Mouse (Mus musculus) MEL (cell line): ENCODE results near the gene Tfrc. TPM values are rescaled to one million over a fixed set of nuclear protein-coding genes. Genes with fewer than 3 reads are reported as not detected.

Source experiments
- DNase-seq: peaks from one replicate; pipeline ENCODE4 v3.0.0; 2011; ENCODE audit warnings: low read depth, low spot score
- H3K27ac ChIP-seq: 2 replicates; pipeline ENCODE4 v1.5.1; 2012; ENCODE audit warnings: low read depth, mild to moderate bottlenecking, control low read depth, low read length, moderate library complexity; ENCODE audit not compliant: control insufficient read depth
- H3K27me3 ChIP-seq, 2 experiments: fragments of 150-350 bp in 1 of 2; sonication (generic) in 1 of 2; 2 replicates each; pipeline ENCODE4 v1.6.1; 2012; ENCODE audit warnings: low read length in 2 of 2, mild to moderate bottlenecking in 2 of 2, improper control_type of control experiment in 1 of 2, moderate library complexity in 1 of 2; ENCODE audit not compliant: insufficient read depth in 2 of 2, control insufficient read depth in 1 of 2
- H3K36me3 ChIP-seq, 2 experiments: 2 replicates each; pipeline ENCODE4 v1.6.1; 2012 to 2014; ENCODE audit warnings: low read length in 2 of 2, improper control_type of control experiment in 1 of 2, inconsistent platforms in 1 of 2, mild to moderate bottlenecking in 1 of 2; ENCODE audit not compliant: insufficient read depth in 2 of 2, control insufficient read depth in 1 of 2
- H3K4me1 ChIP-seq, 2 experiments: fragments of 150-350 bp in 1 of 2; sonication (generic) in 1 of 2; 2 replicates each; pipeline ENCODE4 v1.6.1; 2012; ENCODE audit warnings: low read length in 2 of 2, improper control_type of control experiment in 1 of 2, mild to moderate bottlenecking in 1 of 2; ENCODE audit not compliant: insufficient read depth in 2 of 2, control insufficient read depth in 1 of 2
- H3K4me3 ChIP-seq, 2 experiments: fragments of 150-350 bp in 1 of 2; sonication (generic) in 1 of 2; 2 replicates each; pipeline ENCODE4 v1.5.1; 2012; ENCODE audit warnings: low read depth in 2 of 2, low read length in 2 of 2, mild to moderate bottlenecking in 2 of 2, moderate library complexity in 2 of 2, control low read depth in 1 of 2, improper control_type of control experiment in 1 of 2; ENCODE audit not compliant: control insufficient read depth in 1 of 2, insufficient read depth in 1 of 2
- H3K79me2 ChIP-seq: 2 replicates; pipeline ENCODE4 v1.6.1; 2012; ENCODE audit warnings: mild to moderate bottlenecking, low read length, moderate library complexity; ENCODE audit not compliant: control insufficient read depth, poor library complexity, insufficient read depth
- H3K9ac ChIP-seq: 2 replicates; pipeline ENCODE4 v1.6.1; 2012; ENCODE audit warnings: low read depth, mild to moderate bottlenecking, control low read depth, low read length, moderate library complexity; ENCODE audit not compliant: control insufficient read depth, poor library complexity, severe bottlenecking
- H3K9me3 ChIP-seq: fragments of 150-350 bp; sonication (generic); replicated peaks from 2 replicates; pipeline ENCODE4 v1.6.1; 2012; ENCODE audit warnings: mild to moderate bottlenecking, low read length, improper control_type of control experiment, moderate library complexity; ENCODE audit not compliant: insufficient read depth
- BHLHE40 ChIP-seq: IDR thresholded peaks from 2 replicates; pipeline ENCODE4 v1.6.1; 2012; ENCODE audit warnings: low read depth, mild to moderate bottlenecking, inconsistent platforms, low read length, improper control_type of control experiment, borderline replicate concordance
- CHD2 ChIP-seq: IDR thresholded peaks from 2 replicates; pipeline ENCODE4 v1.6.1; 2011; ENCODE audit warnings: low read length, improper control_type of control experiment
- E2F4 ChIP-seq: IDR thresholded peaks from 2 replicates; pipeline ENCODE4 v1.6.1; 2011; ENCODE audit warnings: low read depth, low read length, improper control_type of control experiment, borderline replicate concordance
- ELF1 ChIP-seq: IDR thresholded peaks from 2 replicates; pipeline ENCODE4 v1.6.1; 2014; ENCODE audit warnings: low read depth, mild to moderate bottlenecking, inconsistent platforms, low read length, improper control_type of control experiment, moderate library complexity
- EP300 ChIP-seq, 2 experiments: IDR thresholded peaks; 2 replicates each; pipeline ENCODE4 v1.6.1; 2011; ENCODE audit warnings: improper control_type of control experiment in 2 of 2, low read length in 2 of 2, low read depth in 1 of 2, mild to moderate bottlenecking in 1 of 2
- ETS1 ChIP-seq: IDR thresholded peaks from 2 replicates; pipeline ENCODE4 v1.6.1; 2012; ENCODE audit warnings: low read depth, mild to moderate bottlenecking, inconsistent platforms, low read length, improper control_type of control experiment, moderate library complexity
- HCFC1 ChIP-seq: IDR thresholded peaks from 2 replicates; pipeline ENCODE4 v1.6.1; 2012; ENCODE audit warnings: low read depth, mild to moderate bottlenecking, inconsistent platforms, low read length, improper control_type of control experiment, moderate library complexity
- MAFK ChIP-seq: IDR thresholded peaks from 2 replicates; pipeline ENCODE4 v1.6.1; 2011; ENCODE audit warnings: low read depth, mild to moderate bottlenecking, low read length, improper control_type of control experiment, borderline replicate concordance
- MAX ChIP-seq: IDR thresholded peaks from 2 replicates; pipeline ENCODE4 v1.6.1; 2011; ENCODE audit warnings: low read length, improper control_type of control experiment
- MAZ ChIP-seq: IDR thresholded peaks from 2 replicates; pipeline ENCODE4 v1.6.1; 2012; ENCODE audit warnings: low read depth, mild to moderate bottlenecking, inconsistent platforms, low read length, improper control_type of control experiment
- MEF2A ChIP-seq: IDR thresholded peaks from 2 replicates; pipeline ENCODE4 v1.6.1; 2014; ENCODE audit warnings: low read depth, mild to moderate bottlenecking, inconsistent platforms, low read length, improper control_type of control experiment; ENCODE audit not compliant: poor library complexity, insufficient replicate concordance, severe bottlenecking; ENCODE audit errors: extremely low read depth
- MXI1 ChIP-seq: IDR thresholded peaks from 2 replicates; pipeline ENCODE4 v1.6.1; 2011; ENCODE audit warnings: mild to moderate bottlenecking, low read depth, low read length, improper control_type of control experiment
- MYB ChIP-seq: IDR thresholded peaks from 2 replicates; pipeline ENCODE4 v1.6.1; 2011; ENCODE audit warnings: mild to moderate bottlenecking, low read depth, low read length, improper control_type of control experiment
- MYC ChIP-seq: IDR thresholded peaks from 2 replicates; pipeline ENCODE4 v1.6.1; 2011; ENCODE audit warnings: low read depth, mild to moderate bottlenecking, low read length, improper control_type of control experiment, moderate library complexity
- NELFE ChIP-seq: IDR thresholded peaks from 2 replicates; pipeline ENCODE4 v1.6.1; 2011; ENCODE audit warnings: low read depth, low read length, improper control_type of control experiment
- NRF1 ChIP-seq: IDR thresholded peaks from 2 replicates; pipeline ENCODE4 v1.6.1; 2014; ENCODE audit warnings: low read depth, mild to moderate bottlenecking, inconsistent platforms, low read length, improper control_type of control experiment, moderate library complexity; ENCODE audit not compliant: poor library complexity, insufficient read depth, severe bottlenecking
- POLR2A ChIP-seq, 2 experiments: IDR thresholded peaks; 2 replicates each; pipeline ENCODE4 v1.6.1; 2011 to 2012; ENCODE audit warnings: low read length in 2 of 2, mild to moderate bottlenecking in 2 of 2, control low read depth in 1 of 2, improper control_type of control experiment in 1 of 2, low read depth in 1 of 2, moderate library complexity in 1 of 2; ENCODE audit not compliant: control insufficient read depth in 1 of 2, insufficient read depth in 1 of 2, poor library complexity in 1 of 2
- POLR2AphosphoS2 ChIP-seq: IDR thresholded peaks from 2 replicates; pipeline ENCODE4 v1.6.1; 2011; ENCODE audit warnings: low read length, improper control_type of control experiment
- POLR2AphosphoS5 ChIP-seq: IDR thresholded peaks from 2 replicates; pipeline ENCODE4 v1.6.1; 2012; ENCODE audit warnings: low read depth, borderline replicate concordance, mild to moderate bottlenecking, inconsistent platforms, low read length, moderate library complexity, mixed read lengths
- RAD21 ChIP-seq: IDR thresholded peaks from 2 replicates; pipeline ENCODE4 v1.6.1; 2011; ENCODE audit warnings: mild to moderate bottlenecking, low read depth, low read length, improper control_type of control experiment
- RCOR1 ChIP-seq: IDR thresholded peaks from 2 replicates; pipeline ENCODE4 v1.6.1; 2012; ENCODE audit warnings: low read depth, mild to moderate bottlenecking, inconsistent platforms, low read length, improper control_type of control experiment
- SMC3 ChIP-seq: IDR thresholded peaks from 2 replicates; pipeline ENCODE4 v1.6.1; 2011; ENCODE audit warnings: low read depth, low read length, improper control_type of control experiment
- TBP ChIP-seq: IDR thresholded peaks from 2 replicates; pipeline ENCODE4 v1.8.0; 2011; ENCODE audit warnings: low read depth, low read length, improper control_type of control experiment
- TCF12 ChIP-seq: IDR thresholded peaks from 2 replicates; pipeline ENCODE4 v1.6.1; 2014; ENCODE audit warnings: low read depth, mild to moderate bottlenecking, inconsistent platforms, low read length, improper control_type of control experiment, moderate library complexity
- UBTF ChIP-seq: IDR thresholded peaks from 2 replicates; pipeline ENCODE4 v1.6.1; 2012; ENCODE audit warnings: low read depth, mild to moderate bottlenecking, inconsistent platforms, low read length, improper control_type of control experiment, moderate library complexity, borderline replicate concordance; ENCODE audit not compliant: insufficient read depth
- ZC3H11A ChIP-seq: IDR thresholded peaks from 2 replicates; pipeline ENCODE4 v1.6.1; 2012; ENCODE audit warnings: low read depth, mild to moderate bottlenecking, inconsistent platforms, low read length, improper control_type of control experiment
- ZKSCAN1 ChIP-seq: IDR thresholded peaks from 2 replicates; pipeline ENCODE4 v1.6.1; 2012; ENCODE audit warnings: low read depth, mild to moderate bottlenecking, inconsistent platforms, low read length, improper control_type of control experiment, moderate library complexity
- ZMIZ1 ChIP-seq: IDR thresholded peaks from 2 replicates; pipeline ENCODE4 v1.6.1; 2012; ENCODE audit warnings: low read depth, mild to moderate bottlenecking, inconsistent platforms, low read length, improper control_type of control experiment, moderate library complexity
- ZNF384 ChIP-seq: IDR thresholded peaks from 2 replicates; pipeline ENCODE4 v1.6.1; 2012; ENCODE audit warnings: low read depth, mild to moderate bottlenecking, inconsistent platforms, low read length, improper control_type of control experiment
- polyA plus RNA-seq, 2 experiments: library from polyadenylated mRNA; stranded (reverse) in 1 of 2; unstranded in 1 of 2; fragments of >175 nt in 1 of 2; fragments of >200 nt in 1 of 2; gene quantifications; 2 replicates each; pipeline versions ENCODE4 v1.2.1 to v1.2.4; 2012; ENCODE audit warnings: low replicate concordance in 2 of 2, low read depth in 1 of 2; ENCODE audit not compliant: insufficient read length in 2 of 2, insufficient read depth in 1 of 2, missing spikeins in 1 of 2
- total RNA-seq: library from RNA; depleted of rRNA; stranded (reverse); fragments of 300-350 nt; gene quantifications from 2 replicates; pipeline ENCODE4 v1.2.3, GENCODE M21; 2012

Gene Tfrc
- total and polyA plus RNA-seq, 3 experiments = 90.9 to 234 (median 106) TPM

DNA sequence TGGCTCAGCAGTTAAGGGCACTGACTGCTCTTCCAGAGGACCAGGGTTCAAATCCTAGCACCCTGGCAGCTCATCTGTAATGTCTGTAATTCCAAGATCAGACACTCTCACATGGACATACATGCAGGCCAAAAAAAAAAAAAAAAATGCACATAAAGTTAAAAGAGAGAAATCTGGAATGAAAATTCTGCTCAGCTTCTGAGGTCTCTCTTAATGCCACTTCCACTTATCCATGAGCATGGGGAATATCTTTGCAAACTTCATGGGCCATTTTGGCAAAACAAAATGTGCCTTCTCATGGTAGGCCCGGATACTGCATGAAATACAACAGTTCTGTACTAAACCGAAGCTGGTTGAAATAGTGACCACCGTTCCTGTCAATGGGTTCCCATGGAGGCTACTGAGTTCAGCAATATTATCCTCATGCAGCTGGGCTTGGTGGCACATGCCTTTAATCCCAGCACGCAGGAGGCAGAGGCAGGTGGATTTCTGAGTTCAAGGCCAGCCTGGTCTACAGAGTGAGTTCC lies 24.8 kb downstream of the Tfrc start:
- no peaks in the 10 kb centered on the region for H3K9me3 ChIP-seq
- H3K9ac ChIP-seq = no peak overlapping the region
- H3K4me3 ChIP-seq = no peak overlapping the region
- no peaks in the 10 kb centered on the region for H3K79me2 ChIP-seq
- H3K36me3 ChIP-seq = peaks cover 29 to 37% of the 10 kb centered on the region in 2 experiments
- TF ChIP-seq MYC (no peak), ETS1 (0 out of 2 replicates have a peak, but pooled peaks have one; percentile 21), SMC3 (no peak), MAZ (no peak), E2F4 (no peak), MEF2A (no peak), NRF1 (no peak), MXI1 (no peak), POLR2AphosphoS2 (0 out of 2 replicates have a peak, but pooled peaks have one; percentile 10), ZNF384 (peak; percentile 73), ZC3H11A (no peak), MAX (no peak), ELF1 (no peak)
- no peaks in the 10 kb centered on the region for H3K27me3 ChIP-seq
- peak overlapping the region; percentile 70 for H3K27ac ChIP-seq
- H3K4me1 ChIP-seq = peaks cover 4 to 16% of the 10 kb centered on the region in 2 experiments; a peak in 3 of 4 replicates
- DNase-seq = peak; percentile 53

DNA sequence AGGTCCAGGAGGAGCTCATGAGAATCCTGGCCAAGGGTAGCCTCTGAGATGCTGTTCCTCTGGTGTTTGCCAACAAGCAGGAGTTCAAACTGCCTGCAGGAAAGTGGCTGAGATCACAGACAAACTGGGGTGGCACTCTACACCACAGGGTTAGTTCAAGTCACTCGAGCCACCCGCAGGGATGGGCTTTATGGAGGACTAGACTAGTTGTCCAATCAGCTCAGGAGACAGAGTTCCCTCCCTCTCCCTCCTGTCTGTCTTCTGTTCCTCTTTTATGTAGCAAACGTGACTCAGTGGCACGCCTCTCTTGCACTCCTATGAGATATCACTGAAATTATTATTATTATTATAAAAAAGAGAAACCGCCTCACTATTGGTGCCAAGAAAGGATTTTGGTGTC lies 25.5 kb downstream of the Tfrc start:
- DNase-seq = peak; percentile 97
- TF ChIP-seq MAZ (no peak), TCF12 (peak; percentile 28; the same call in 1 of the 2 replicates), POLR2A (IDR thresholded peaks at IDR 0.05; ENCODE audit: control insufficient read depth in 1 of 2, insufficient read depth in 1 of 2, low read depth in 1 of 2, low read length in 2 of 2, poor library complexity in 1 of 2) (peak in 1 of 2 experiments; percentile 50; a peak in 1 of 4 replicates), NELFE (no peak; the same call in 1 of the 2 replicates), ZKSCAN1 (no peak), MAFK (no peak), ZNF384 (no peak), TBP (0 out of 2 replicates have a peak, but pooled peaks have one; percentile 41), MYB (no peak), RCOR1 (0 out of 2 replicates have a peak, but pooled peaks have one; percentile 15), POLR2AphosphoS5 (no peak), UBTF (no peak), ELF1 (no peak), BHLHE40 (peak; percentile 98), MEF2A (no peak), MXI1 (peak; percentile 83), NRF1 (no peak), HCFC1 (no peak), CHD2 (no peak), EP300 (IDR thresholded peaks at IDR 0.05; ENCODE audit: low read depth in 1 of 2, low read length in 2 of 2) (0 out of 4 replicates have a peak, but pooled peaks of 1 of the 2 experiments have one; percentile 13), SMC3 (no peak), RAD21 (no peak; the same call in 1 of the 2 replicates), ZMIZ1 (no peak)

More for the DNA sequence above, 25.5 kb downstream of the Tfrc start:
- Histone ChIP-seq H3K4me3 (0 out of 4 replicates have a peak overlapping the region, but pooled peaks have one; percentile 8 to 24), H3K79me2 (no peaks in the 10 kb centered on the region), H3K9ac (peak overlapping the region; percentile 24; the same call in 1 of the 2 replicates), H3K36me3 (peaks cover 25 to 34% of the 10 kb centered on the region in 2 experiments), H3K27me3 (no peaks in the 10 kb centered on the region), H3K27ac (peak overlapping the region; percentile 70), H3K4me1 (peaks cover 4 to 16% of the 10 kb centered on the region in 2 experiments; a peak in 3 of 4 replicates), H3K9me3 (no peaks in the 10 kb centered on the region)
